Mouse (Mus musculus) Patski (cell line): ENCODE data around the gene Snd1. TPM values are rescaled to one million over a fixed set of nuclear protein-coding genes. Genes with fewer than 3 reads are reported as not detected.

Experiments used
- ATAC-seq: fragments of 100-300 bp; one replicate; pipeline ENCODE4 v1.8.0; 2021
- CTCF ChIA-PET: fragments of 350-600 bp; sonication (Branson Sonifier 250); formaldehyde crosslinking; loops from one replicate; lab custom pipeline; 2022; ENCODE audit warnings: inconsistent platforms; lab: Charles Lee
- POLR2A ChIA-PET: fragments of 350-600 bp; sonication (Branson Sonifier 250); formaldehyde crosslinking; loops from one replicate; lab custom pipeline; 2022; ENCODE audit warnings: antibody characterized with exemption, inconsistent platforms; lab: Charles Lee
- DNase-seq: peaks from one replicate; pipeline ENCODE4 v3.0.0-alpha.2; 2011; ENCODE audit warnings: low read depth, low spot score
- H3K27me3 ChIP-seq: fragments of 371-371 bp; one replicate; pipeline ENCODE4 v1.5.1; 2021
- CTCF ChIP-seq: fragments of 100-300 bp; IDR thresholded peaks from one replicate; pipeline ENCODE4 v1.5.1; 2021
- in situ Hi-C: fragments of 300-500 bp; cut with MboI; formaldehyde crosslinking; loops from 3 replicates; pipeline ENCODE4 v1.11.1; 2018; ENCODE audit warnings: low pct_unique_long_range_greater_than_20kb, mixed read lengths
- polyA plus RNA-seq: library from polyadenylated mRNA; unstranded; gene quantifications from one replicate; pipeline ENCODE4 v1.2.3, GENCODE M21; 2021

Gene Snd1
- polyA plus RNA-seq, 1 experiment from 2014 or later = 107 TPM

DNA sequence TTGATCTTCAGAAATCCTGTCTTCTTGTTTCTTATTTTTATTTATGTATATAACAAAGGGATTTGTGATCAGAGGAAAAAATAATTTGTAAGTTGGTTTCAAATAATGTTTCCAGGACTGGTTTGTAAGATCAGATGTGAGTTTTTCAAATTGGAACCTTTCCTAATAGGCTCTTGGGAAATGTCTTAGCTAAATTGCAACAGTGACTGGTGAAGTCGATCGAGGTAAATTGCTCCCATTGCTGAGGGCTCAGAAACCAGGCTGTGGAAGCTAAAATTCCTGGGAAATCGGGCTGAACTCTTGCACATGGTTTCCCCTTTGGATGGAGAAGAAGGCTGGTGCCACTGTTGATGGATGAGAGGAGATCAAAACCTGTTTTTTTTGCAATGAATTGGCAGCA lies 111.9 kb downstream of the Snd1 start:
- in situ Hi-C loops = no loop called here
- ChIA-PET CTCF (interaction anchor here (1.3 to 1.5 kb wide), 2 partner anchors 10 to 31 kb away, joined by 3 to 4 read pairs; no protein-coding TSS in a partner anchor), POLR2A (interaction anchor here (0.7 kb wide), 1 partner anchor 97 kb away, joined by 3 read pairs; no protein-coding TSS in a partner anchor)
- TF ChIP-seq CTCF = no peak
- no peaks in the 10 kb centered on the region for H3K27me3 ChIP-seq
- no peak for ATAC-seq
- no peak for DNase-seq

DNA sequence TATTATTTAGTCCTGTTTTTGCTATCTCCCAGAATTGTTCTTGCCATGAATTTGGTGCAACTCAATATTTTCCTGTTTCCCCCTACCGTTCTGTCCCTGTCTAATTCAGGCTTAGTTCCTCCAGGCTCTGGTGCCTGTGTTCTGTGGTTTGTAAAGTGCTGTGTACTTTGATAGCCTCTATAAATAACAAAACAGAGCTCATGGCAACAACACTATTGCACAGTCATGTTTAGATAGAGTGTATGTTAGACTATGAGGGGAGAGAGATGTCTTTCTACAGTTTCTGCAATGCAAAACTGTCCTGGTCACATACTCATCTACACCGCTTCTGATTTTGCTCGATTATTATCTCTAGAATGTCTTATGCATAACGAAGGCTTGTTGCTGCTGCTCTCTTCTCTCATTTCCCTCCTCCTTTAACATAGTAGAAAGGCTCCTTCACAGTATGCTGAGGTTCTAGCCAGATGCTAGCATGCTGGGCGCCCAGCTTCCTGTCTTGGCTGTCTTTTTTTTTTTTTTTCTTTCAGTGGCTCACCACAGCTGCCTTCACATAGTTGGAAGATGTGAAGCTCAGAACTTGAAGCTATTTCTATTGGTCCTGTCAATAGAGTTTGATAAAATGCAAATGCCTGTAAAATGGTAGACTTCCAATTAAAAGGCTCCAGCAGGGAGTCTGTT lies 113.7 kb downstream of the Snd1 start:
- DNase-seq (no peak), ATAC-seq (no peak)
- ChIA-PET CTCF (interaction anchor here (0.6 to 1.1 kb wide), 2 partner anchors 23 to 223 kb away, joined by 3 to 4 read pairs; no protein-coding TSS in a partner anchor), POLR2A (no interaction called here)
- no peak for TF ChIP-seq CTCF
- in situ Hi-C loops = no loop called here
- no peaks in the 10 kb centered on the region for H3K27me3 ChIP-seq

- TF ChIP-seq CTCF = no peak
- ATAC-seq = no peak
- in situ Hi-C loops = no loop called here
- no peak for DNase-seq
- ChIA-PET POLR2A (interaction anchor here (0.6 kb wide), 1 partner anchor 37 kb away, joined by 3 read pairs; no protein-coding TSS in a partner anchor), CTCF (no interaction called here)
- no peaks in the 10 kb centered on the region for H3K27me3 ChIP-seq
These were observed 117.5 kb downstream of the Snd1 start for GRCm38 (mm10) chr6:28592323-28592893.

GRCm38 (mm10) chr6:28593708-28594107 lies 118.8 kb downstream of the Snd1 start:
- DNase-seq (no peak), ATAC-seq (no peak)
- POLR2A ChIA-PET = no interaction called here
- TF ChIP-seq CTCF = no peak
- H3K27me3 ChIP-seq = no peaks in the 10 kb centered on the region
- in situ Hi-C loops = no loop called here
- CTCF ChIA-PET = no interaction called here

GRCm38 (mm10) chr6:28594759-28595158 lies 119.8 kb downstream of the Snd1 start:
- DNase-seq = no peak
- POLR2A ChIA-PET = no interaction called here
- H3K27me3 ChIP-seq = no peaks in the 10 kb centered on the region
- no peak for TF ChIP-seq CTCF
- in situ Hi-C loops = no loop called here
- ATAC-seq = no peak
- CTCF ChIA-PET = interaction anchor here (1.4 kb wide), 1 partner anchor 9 kb away, joined by 4 read pairs; no protein-coding TSS in a partner anchor

GRCm38 (mm10) chr6:28595231-28595630 lies 120.3 kb downstream of the Snd1 start:
- TF ChIP-seq CTCF = no peak
- DNase-seq (no peak), ATAC-seq (no peak)
- in situ Hi-C loops = no loop called here
- no peaks in the 10 kb centered on the region for H3K27me3 ChIP-seq
- POLR2A ChIA-PET = no interaction called here
- CTCF ChIA-PET = interaction anchor here (1.4 kb wide), 1 partner anchor 9 kb away, joined by 4 read pairs; no protein-coding TSS in a partner anchor

DNA sequence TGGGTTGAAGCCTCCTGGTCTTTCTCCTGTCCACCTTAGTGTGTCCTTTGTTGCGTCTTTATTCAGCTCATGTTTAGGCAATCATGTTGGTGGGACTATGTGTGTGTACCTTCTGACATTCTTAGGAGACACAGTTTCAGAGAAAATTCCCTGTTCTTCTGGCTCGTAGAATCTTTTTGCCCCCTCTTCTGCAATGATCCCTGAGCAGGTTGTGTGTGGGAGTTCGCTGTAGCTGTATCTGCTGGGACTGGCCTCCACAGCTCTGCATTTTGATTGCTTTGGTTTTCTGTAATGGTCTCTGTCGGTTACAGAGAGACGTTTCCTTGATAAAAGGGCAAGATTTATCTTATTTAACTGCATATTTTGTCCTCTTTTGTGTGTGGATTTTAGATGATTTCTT lies 122.3 kb downstream of the Snd1 start:
- TF ChIP-seq CTCF = no peak
- H3K27me3 ChIP-seq = no peaks in the 10 kb centered on the region
- in situ Hi-C loops = no loop called here
- ChIA-PET POLR2A (no interaction called here), CTCF (interaction anchor here (0.6 kb wide), 1 partner anchor 296 kb away, joined by 3 read pairs; no protein-coding TSS in a partner anchor)
- no peak for DNase-seq
- no peak for ATAC-seq

- DNase-seq = no peak
- no peaks in the 10 kb centered on the region for H3K27me3 ChIP-seq
- POLR2A ChIA-PET = no interaction called here
- no peak for ATAC-seq
- in situ Hi-C loops = no loop called here
- TF ChIP-seq CTCF = no peak
- CTCF ChIA-PET = no interaction called here
These were observed 124.2 kb downstream of the Snd1 start for GRCm38 (mm10) chr6:28599120-28599519.

DNA sequence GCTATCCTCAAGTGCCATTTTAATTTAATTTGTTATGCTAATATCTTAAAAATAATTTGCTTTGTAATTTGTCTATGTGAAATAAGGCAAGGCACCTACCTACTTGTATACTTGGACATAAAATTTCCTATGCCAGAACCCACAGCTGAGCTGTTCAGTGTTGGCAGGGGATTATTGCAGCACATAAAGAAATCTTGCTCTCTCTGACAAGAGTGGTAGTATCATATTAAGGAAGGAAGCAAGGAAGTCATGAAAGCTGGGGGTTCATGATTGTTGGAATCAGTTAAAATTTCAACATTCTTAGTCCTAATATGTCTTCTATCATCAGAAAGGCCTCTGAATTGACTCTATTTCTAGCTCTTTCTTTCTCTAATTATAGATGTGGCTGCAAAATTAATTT lies 125.5 kb downstream of the Snd1 start:
- no peak for DNase-seq
- CTCF ChIA-PET = no interaction called here
- POLR2A ChIA-PET = no interaction called here
- no peaks in the 10 kb centered on the region for H3K27me3 ChIP-seq
- ATAC-seq = no peak
- TF ChIP-seq CTCF = no peak
- in situ Hi-C loops = no loop called here

GRCm38 (mm10) chr6:28603401-28603800 lies 128.5 kb downstream of the Snd1 start:
- no peaks in the 10 kb centered on the region for H3K27me3 ChIP-seq
- POLR2A ChIA-PET = no interaction called here
- CTCF ChIA-PET = interaction anchor here (1.3 kb wide), 1 partner anchor 8 kb away, joined by 4 read pairs; no protein-coding TSS in a partner anchor
- in situ Hi-C loops = no loop called here
- ATAC-seq (no peak), DNase-seq (no peak)
- TF ChIP-seq CTCF = no peak

- no peak for ATAC-seq
- in situ Hi-C loops = no loop called here
- H3K27me3 ChIP-seq = no peaks in the 10 kb centered on the region
- ChIA-PET POLR2A (no interaction called here), CTCF (interaction anchor here (1.3 kb wide), 1 partner anchor 9 kb away, joined by 4 read pairs; no protein-coding TSS in a partner anchor)
- no peak for TF ChIP-seq CTCF
- DNase-seq = no peak
These were observed 128.9 kb downstream of the Snd1 start for GRCm38 (mm10) chr6:28603823-28604222.
